Mouse (Mus musculus): Measurements from ENCODE around the gene Aldh1a3.

GRCm38 (mm10) chr7:66448304-66448703 lies 21.0 kb upstream of the Aldh1a3 start:
- TF ChIP-seq CTCF (IDR thresholded peaks at IDR 0.05; ENCODE audit: borderline replicate concordance, control insufficient read depth, extremely low read depth, insufficient read depth, low read length, poor library complexity) (no peak), POLR2A (IDR thresholded peaks at IDR 0.05; ENCODE audit: control insufficient read depth, extremely low read depth, insufficient read depth, low read length, poor library complexity) (no peak)
